Mouse (Mus musculus): ENCODE results near the gene Brip1.

GRCm38 (mm10) chr11:86106596-86106995, 94.4 kb downstream of the Brip1 start:
- TF ChIP-seq CTCF (IDR thresholded peaks at IDR 0.05; ENCODE audit: insufficient read depth, low read depth, low read length), result no peak
- TF ChIP-seq POLR2A (IDR thresholded peaks at IDR 0.05; ENCODE audit: insufficient read depth, low read depth, low read length), result no peak
